Mouse (Mus musculus) mature B cell (primary cell): ENCODE data around the gene Cacfd1.

Experiments used
- in situ Hi-C: fragments of 300-500 bp; cut with MboI; formaldehyde crosslinking; loops from 2 replicates; pipeline ENCODE4 v1.14.3; 2019

The Cacfd1 gene

GRCm38 (mm10) chr2:27070247-27070813 lies 60.6 kb downstream of the Cacfd1 start:
- in situ Hi-C loops = loop anchor here (10.0 kb wide), 1 partner anchor 164 kb away; no protein-coding TSS in a partner anchor
